Mouse (Mus musculus): ENCODE results near the gene Cnn1. TPM values are rescaled to one million over a fixed set of nuclear protein-coding genes. Genes with fewer than 3 reads are reported as not detected.

Cnn1 gene
- polyA plus RNA-seq, 1 experiment from 2014 or later = 0.66 TPM

GRCm38 (mm10) chr9:22055713-22056112 is 43.3 kb upstream of the Cnn1 start:
- Histone ChIP-seq H3K27me3 (ENCODE audit: control insufficient read depth, insufficient read depth, low read length) (no peaks in the 10 kb centered on the region; the same call in 1 of the 2 replicates), H3K4me1 (ENCODE audit: control insufficient read depth, insufficient read depth, low read length) (no peaks in the 10 kb centered on the region), H3K27ac (ENCODE audit: low read depth, low read length) (no peak overlapping the region), H3K4me3 (ENCODE audit: low read depth, low read length) (no peak overlapping the region), H3K4me2 (ENCODE audit: low read depth, low read length) (no peak overlapping the region), H3K9ac (replicated peaks; ENCODE audit: low read depth, low read length) (no peak overlapping the region), H3K36me3 (ENCODE audit: control insufficient read depth, insufficient read depth, low read length) (0 out of 2 replicates have a peak, but pooled peaks cover 12% of the 10 kb centered on the region), H3K9me3 (ENCODE audit: control insufficient read depth, low read length) (no peaks in the 10 kb centered on the region)
- ATAC-seq (ENCODE audit: low read depth) = no peak
- 42% methylated on average over 29 of the region's 29 CpGs for WGBS

GRCm38 (mm10) chr9:22056303-22056910 is 42.6 kb upstream of the Cnn1 start:
- WGBS = 77% methylated on average over 9 of the region's 9 CpGs
- H3K4me2 ChIP-seq (ENCODE audit: low read depth, low read length) = no peak overlapping the region
- H3K4me3 ChIP-seq (ENCODE audit: low read depth, low read length) = no peak overlapping the region
- H3K36me3 ChIP-seq (ENCODE audit: control insufficient read depth, insufficient read depth, low read length) = 0 out of 2 replicates have a peak, but pooled peaks cover 12% of the 10 kb centered on the region
- no peak for ATAC-seq (ENCODE audit: low read depth)
- H3K27ac ChIP-seq (ENCODE audit: low read depth, low read length) = no peak overlapping the region
- no peaks in the 10 kb centered on the region for H3K4me1 ChIP-seq (ENCODE audit: control insufficient read depth, insufficient read depth, low read length)
- H3K9me3 ChIP-seq (ENCODE audit: control insufficient read depth, low read length) = no peaks in the 10 kb centered on the region
- H3K9ac ChIP-seq (replicated peaks; ENCODE audit: low read depth, low read length) = no peak overlapping the region
- no peaks in the 10 kb centered on the region for H3K27me3 ChIP-seq (ENCODE audit: control insufficient read depth, insufficient read depth, low read length)

GRCm38 (mm10) chr9:22057031-22057517 is 41.9 kb upstream of the Cnn1 start:
- no peaks in the 10 kb centered on the region for H3K4me1 ChIP-seq (ENCODE audit: control insufficient read depth, insufficient read depth, low read length)
- H3K4me2 ChIP-seq (ENCODE audit: low read depth, low read length) = no peak overlapping the region
- H3K9ac ChIP-seq (replicated peaks; ENCODE audit: low read depth, low read length) = no peak overlapping the region
- H3K27ac ChIP-seq (ENCODE audit: low read depth, low read length) = no peak overlapping the region
- peaks cover 12% of the 10 kb centered on the region; the same call in 1 of the 2 replicates for H3K36me3 ChIP-seq (ENCODE audit: control insufficient read depth, insufficient read depth, low read length)
- H3K9me3 ChIP-seq (ENCODE audit: control insufficient read depth, low read length) = no peaks in the 10 kb centered on the region
- H3K4me3 ChIP-seq (ENCODE audit: low read depth, low read length) = no peak overlapping the region
- ATAC-seq (ENCODE audit: low read depth) = no peak
- no peaks in the 10 kb centered on the region for H3K27me3 ChIP-seq (ENCODE audit: control insufficient read depth, insufficient read depth, low read length)
- WGBS = 95% methylated on average over 9 of the region's 9 CpGs

- H3K4me2 ChIP-seq (ENCODE audit: low read depth, low read length) = no peak overlapping the region
- H3K36me3 ChIP-seq (ENCODE audit: control insufficient read depth, insufficient read depth, low read length) = peaks cover 12% of the 10 kb centered on the region; the same call in 1 of the 2 replicates
- H3K9me3 ChIP-seq (ENCODE audit: control insufficient read depth, low read length) = no peaks in the 10 kb centered on the region
- H3K27me3 ChIP-seq (ENCODE audit: control insufficient read depth, insufficient read depth, low read length) = no peaks in the 10 kb centered on the region
- no peak overlapping the region for H3K27ac ChIP-seq (ENCODE audit: low read depth, low read length)
- no peak overlapping the region for H3K4me3 ChIP-seq (ENCODE audit: low read depth, low read length)
- no peaks in the 10 kb centered on the region for H3K4me1 ChIP-seq (ENCODE audit: control insufficient read depth, insufficient read depth, low read length)
- no peak for ATAC-seq (ENCODE audit: low read depth)
- H3K9ac ChIP-seq (replicated peaks; ENCODE audit: low read depth, low read length) = no peak overlapping the region
- 85% methylated on average over 9 of the region's 9 CpGs for WGBS
These were observed 41.0 kb upstream of the Cnn1 start for GRCm38 (mm10) chr9:22058011-22058424.

DNA sequence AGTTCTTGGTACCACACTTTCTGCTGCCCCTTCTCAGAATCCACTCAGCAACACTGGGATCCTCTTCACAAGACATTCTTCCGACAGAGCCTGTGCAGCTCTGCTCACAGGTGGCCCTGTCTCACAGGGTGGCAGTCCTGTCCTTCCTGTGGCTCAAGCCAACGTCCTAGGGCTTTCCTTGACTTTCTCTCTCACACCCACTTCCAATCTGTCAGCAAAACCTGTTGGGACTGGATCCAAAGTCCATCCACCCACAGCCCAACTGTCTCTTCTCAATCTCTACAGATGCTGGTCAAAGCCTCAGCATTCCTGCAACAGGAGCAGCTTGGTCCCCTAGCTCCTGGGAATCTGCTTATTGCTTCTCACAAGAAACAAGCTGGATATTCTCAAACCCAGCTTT is 37.7 kb upstream of the Cnn1 start:
- no peak for ATAC-seq (ENCODE audit: low read depth)
- Histone ChIP-seq H3K9me3 (ENCODE audit: control insufficient read depth, low read length) (no peaks in the 10 kb centered on the region), H3K4me2 (ENCODE audit: low read depth, low read length) (no peak overlapping the region), H3K9ac (replicated peaks; ENCODE audit: low read depth, low read length) (no peak overlapping the region), H3K27me3 (ENCODE audit: control insufficient read depth, insufficient read depth, low read length) (no peaks in the 10 kb centered on the region), H3K4me1 (ENCODE audit: control insufficient read depth, insufficient read depth, low read length) (no peaks in the 10 kb centered on the region), H3K4me3 (ENCODE audit: low read depth, low read length) (no peak overlapping the region), H3K36me3 (ENCODE audit: control insufficient read depth, insufficient read depth, low read length) (peaks cover 35% of the 10 kb centered on the region), H3K27ac (ENCODE audit: low read depth, low read length) (no peak overlapping the region)
- 87% methylated on average over 2 of the region's 2 CpGs for WGBS

DNA sequence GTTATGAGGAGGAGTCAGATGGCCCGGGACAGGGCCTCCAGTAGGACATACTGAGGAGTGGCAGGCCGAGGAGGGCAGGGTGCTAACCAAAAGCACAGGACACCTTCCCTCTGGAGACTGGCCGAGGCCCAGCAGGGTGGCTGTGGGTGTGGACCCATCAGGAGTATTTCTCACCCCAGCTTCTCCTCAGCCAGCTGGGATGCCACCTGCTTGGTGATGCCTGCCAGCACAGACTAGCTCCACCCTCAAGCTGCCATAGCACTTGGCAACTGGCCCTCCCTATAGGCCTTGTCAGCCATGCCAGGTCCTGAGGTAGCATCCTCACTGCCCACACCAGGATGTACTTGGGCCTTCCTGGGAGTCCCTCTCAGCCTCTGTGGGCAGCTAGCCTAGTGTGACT is 34.7 kb upstream of the Cnn1 start:
- Histone ChIP-seq H3K4me1 (ENCODE audit: control insufficient read depth, insufficient read depth, low read length) (no peaks in the 10 kb centered on the region), H3K36me3 (ENCODE audit: control insufficient read depth, insufficient read depth, low read length) (peaks cover 35% of the 10 kb centered on the region), H3K27ac (ENCODE audit: low read depth, low read length) (no peak overlapping the region), H3K4me2 (ENCODE audit: low read depth, low read length) (no peak overlapping the region), H3K4me3 (ENCODE audit: low read depth, low read length) (no peak overlapping the region), H3K9ac (replicated peaks; ENCODE audit: low read depth, low read length) (no peak overlapping the region), H3K9me3 (ENCODE audit: control insufficient read depth, low read length) (no peaks in the 10 kb centered on the region), H3K27me3 (ENCODE audit: control insufficient read depth, insufficient read depth, low read length) (no peaks in the 10 kb centered on the region)
- 92% methylated on average over 3 of the region's 3 CpGs for whole genome bisulfite sequencing
- ATAC-seq (ENCODE audit: low read depth) = no peak

GRCm38 (mm10) chr9:22065642-22066041 is 33.4 kb upstream of the Cnn1 start:
- Histone ChIP-seq H3K9me3 (ENCODE audit: control insufficient read depth, low read length) (no peaks in the 10 kb centered on the region), H3K4me2 (ENCODE audit: low read depth, low read length) (no peak overlapping the region), H3K4me3 (ENCODE audit: low read depth, low read length) (no peak overlapping the region), H3K4me1 (ENCODE audit: control insufficient read depth, insufficient read depth, low read length) (peaks cover 6% of the 10 kb centered on the region), H3K27me3 (ENCODE audit: control insufficient read depth, insufficient read depth, low read length) (no peaks in the 10 kb centered on the region), H3K27ac (ENCODE audit: low read depth, low read length) (no peak overlapping the region), H3K36me3 (ENCODE audit: control insufficient read depth, insufficient read depth, low read length) (peaks cover 29% of the 10 kb centered on the region), H3K9ac (replicated peaks; ENCODE audit: low read depth, low read length) (no peak overlapping the region)
- ATAC-seq (ENCODE audit: low read depth) = no peak
- WGBS = 98% methylated on average over 11 of the region's 11 CpGs

- 75% methylated on average over 3 of the region's 3 CpGs for WGBS
- Histone ChIP-seq H3K4me3 (ENCODE audit: low read depth, low read length) (no peak overlapping the region), H3K27ac (ENCODE audit: low read depth, low read length) (no peak overlapping the region), H3K9ac (replicated peaks; ENCODE audit: low read depth, low read length) (no peak overlapping the region), H3K4me1 (ENCODE audit: control insufficient read depth, insufficient read depth, low read length) (peaks cover 6% of the 10 kb centered on the region), H3K4me2 (ENCODE audit: low read depth, low read length) (no peak overlapping the region), H3K27me3 (ENCODE audit: control insufficient read depth, insufficient read depth, low read length) (no peaks in the 10 kb centered on the region), H3K36me3 (ENCODE audit: control insufficient read depth, insufficient read depth, low read length) (peaks cover 29% of the 10 kb centered on the region), H3K9me3 (ENCODE audit: control insufficient read depth, low read length) (no peaks in the 10 kb centered on the region)
- no peak for ATAC-seq (ENCODE audit: low read depth)
These were observed 32.6 kb upstream of the Cnn1 start for GRCm38 (mm10) chr9:22066433-22066832.

- WGBS = 85% methylated on average over 5 of the region's 5 CpGs
- H3K4me2 ChIP-seq (ENCODE audit: low read depth, low read length) = no peak overlapping the region
- no peak for ATAC-seq (ENCODE audit: low read depth)
- H3K9ac ChIP-seq (replicated peaks; ENCODE audit: low read depth, low read length) = no peak overlapping the region
- H3K36me3 ChIP-seq (ENCODE audit: control insufficient read depth, insufficient read depth, low read length) = peaks cover 29% of the 10 kb centered on the region
- H3K27me3 ChIP-seq (ENCODE audit: control insufficient read depth, insufficient read depth, low read length) = no peaks in the 10 kb centered on the region
- H3K9me3 ChIP-seq (ENCODE audit: control insufficient read depth, low read length) = no peaks in the 10 kb centered on the region
- peaks cover 12% of the 10 kb centered on the region for H3K4me1 ChIP-seq (ENCODE audit: control insufficient read depth, insufficient read depth, low read length)
- no peak overlapping the region for H3K27ac ChIP-seq (ENCODE audit: low read depth, low read length)
- H3K4me3 ChIP-seq (ENCODE audit: low read depth, low read length) = no peak overlapping the region
These were observed 31.8 kb upstream of the Cnn1 start for GRCm38 (mm10) chr9:22067195-22067594.

Measured in neural tube, embryonic 14.5 days (tissue).